Mouse (Mus musculus) ovary, postnatal 10 days (tissue): ENCODE measurements around the gene Tfrc.

Experiments
- DNase-seq: peaks from one replicate; pipeline ENCODE4 v3.0.0; 2022; ENCODE audit warnings: low spot score

Gene Tfrc

DNA sequence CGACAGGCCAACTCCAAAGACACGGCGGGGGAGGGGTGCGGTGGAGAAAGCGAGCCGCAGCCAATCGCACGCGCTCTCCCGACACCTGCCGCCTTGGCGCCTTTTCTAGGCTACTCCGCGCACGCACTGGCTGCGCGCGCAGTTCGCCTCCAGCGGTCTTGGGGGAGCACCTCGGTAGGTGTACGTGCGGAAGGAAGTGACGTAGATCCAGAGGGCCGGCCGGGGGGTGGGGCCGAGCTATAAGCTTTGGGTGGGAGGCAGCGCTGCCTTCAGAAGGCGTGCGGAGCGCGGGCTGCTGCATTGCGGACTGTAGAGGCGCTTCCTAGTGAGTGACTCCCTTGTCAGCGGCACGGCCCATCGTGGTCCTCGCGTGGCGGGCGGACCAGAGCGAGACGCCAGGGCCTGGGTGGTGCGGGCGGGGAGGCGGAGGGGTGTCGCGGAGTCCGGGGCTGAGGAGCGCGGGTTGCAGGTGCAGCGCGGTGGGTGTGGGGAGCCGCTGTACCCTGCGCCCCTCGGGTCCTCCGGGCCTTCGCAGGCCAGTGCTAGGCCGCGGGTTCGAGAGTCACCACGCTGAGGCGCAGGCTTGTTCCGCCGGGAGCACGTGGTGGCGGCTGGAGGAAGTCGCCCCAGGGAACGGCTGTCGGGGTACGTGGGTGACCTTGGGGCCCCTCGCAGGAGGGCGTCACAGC, at the start of gene Tfrc:
Gene Tfrc (plus strand): TSS at position 209 of the 689 bp plus-strand sequence.
- DNase-seq: peak; percentile 84

DNA sequence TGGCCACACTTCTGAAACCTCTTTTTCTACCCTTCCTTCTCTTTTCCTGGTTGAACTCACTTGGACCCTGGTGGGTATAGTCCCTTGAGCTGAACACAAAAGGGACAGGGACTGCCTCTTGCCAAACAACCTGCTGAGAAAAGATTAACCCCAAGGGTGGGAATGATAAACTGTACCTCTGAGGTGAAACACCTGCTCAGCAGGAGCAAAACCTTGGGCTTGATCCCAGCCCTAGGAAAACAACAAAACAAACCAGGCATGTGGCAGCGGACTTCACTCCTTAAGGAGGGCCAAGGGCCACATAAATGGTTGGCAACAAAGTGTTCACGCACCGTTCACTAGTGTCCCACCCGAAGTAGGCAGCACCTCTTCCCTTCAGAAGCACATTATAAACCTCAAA, 49.2 kb upstream of the Tfrc start:
- no peak for DNase-seq

DNA sequence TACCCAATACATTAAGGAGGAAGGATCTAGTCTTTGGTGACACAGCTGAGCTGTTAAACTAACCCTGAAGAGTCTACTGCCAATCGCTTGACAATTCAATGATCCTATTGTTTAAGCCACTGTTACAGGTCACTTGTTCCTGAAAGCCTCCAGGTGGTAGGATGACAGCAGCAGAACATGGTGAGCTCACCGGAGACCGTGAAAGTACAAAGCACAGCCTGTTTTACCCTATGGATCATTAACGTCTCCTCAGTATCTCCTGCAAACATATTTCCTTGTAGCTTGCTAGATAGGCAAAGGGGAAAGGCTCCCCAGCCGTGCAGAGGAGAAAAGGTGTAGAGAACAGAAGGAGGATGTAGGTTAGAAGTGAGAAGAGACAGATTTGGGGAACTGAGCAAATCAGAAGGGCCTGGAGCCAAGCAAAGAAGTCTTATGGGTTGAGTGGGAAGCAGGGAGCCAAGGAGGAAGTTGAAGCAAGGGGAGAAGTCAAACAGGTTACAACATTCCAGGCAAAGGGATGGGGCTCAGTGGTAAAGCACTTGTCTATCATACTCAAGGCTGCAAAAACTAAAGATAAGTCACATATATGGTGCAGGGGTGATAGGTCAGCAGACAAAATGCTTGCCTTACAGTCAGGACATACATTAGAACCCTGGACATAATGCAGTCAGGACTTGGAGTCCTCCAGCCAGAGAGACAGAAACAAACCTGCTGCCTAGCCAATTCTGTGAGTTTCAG, 45.5 kb upstream of the Tfrc start:
- no peak for DNase-seq

DNA sequence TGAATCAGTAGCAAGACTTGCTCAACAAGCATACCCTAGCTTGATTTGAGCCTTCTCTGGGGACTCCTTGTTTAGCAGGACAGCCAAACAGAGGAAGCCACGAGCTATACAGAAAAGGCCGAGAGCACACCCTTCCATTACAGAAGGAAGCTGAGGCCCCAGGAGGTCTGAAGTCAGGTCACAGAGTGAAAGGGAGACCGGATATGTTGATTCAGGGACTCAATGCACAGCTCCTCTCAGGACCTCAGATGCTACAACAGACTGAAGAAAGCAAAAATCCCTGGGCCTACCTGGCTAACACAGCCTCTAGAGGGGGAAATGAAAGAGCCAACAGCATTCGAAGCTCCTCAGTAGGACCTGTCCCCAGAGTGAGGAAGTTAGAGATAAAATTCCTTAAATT, 41.4 kb upstream of the Tfrc start:
- no peak for DNase-seq

DNA sequence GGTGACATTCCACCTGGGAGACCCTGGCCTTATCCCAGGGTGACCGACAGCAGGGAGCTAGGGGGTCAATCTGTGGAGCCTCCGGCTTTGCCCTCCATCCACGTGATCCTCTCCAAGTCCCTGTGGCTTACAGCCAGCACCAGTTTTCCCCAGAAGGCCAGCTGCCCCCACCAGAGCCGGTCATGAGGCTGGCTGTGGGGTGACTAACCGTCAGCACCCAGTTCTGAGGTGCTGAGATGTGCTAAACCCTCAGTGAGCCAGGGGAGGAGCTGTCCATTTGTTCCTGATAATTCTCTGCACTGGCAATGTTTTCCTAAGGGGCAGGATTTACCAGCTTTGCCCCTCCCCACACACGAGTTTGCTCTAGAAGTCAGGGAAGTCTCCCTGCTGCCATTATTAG, 40.3 kb upstream of the Tfrc start:
- no peak for DNase-seq

DNA sequence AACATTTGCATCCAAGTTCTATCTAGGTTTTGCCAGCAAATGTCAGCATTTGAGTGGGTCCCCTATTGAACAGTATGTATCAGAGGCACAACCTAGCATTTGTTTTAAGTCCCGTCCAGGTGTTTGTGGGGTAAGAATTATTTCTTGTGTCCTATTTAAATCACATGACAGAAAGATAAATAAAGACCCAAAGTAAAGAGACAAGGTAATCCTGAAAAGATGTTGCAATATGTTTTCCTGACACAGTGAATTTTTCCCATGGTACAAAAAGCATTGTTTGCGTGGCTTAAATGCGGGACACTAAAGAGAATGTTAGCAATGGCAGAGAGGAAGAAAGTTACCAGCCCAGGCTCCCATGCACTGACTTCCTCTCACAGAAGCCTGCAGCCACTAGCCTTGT, 38.7 kb upstream of the Tfrc start:
- DNase-seq: no peak

DNA sequence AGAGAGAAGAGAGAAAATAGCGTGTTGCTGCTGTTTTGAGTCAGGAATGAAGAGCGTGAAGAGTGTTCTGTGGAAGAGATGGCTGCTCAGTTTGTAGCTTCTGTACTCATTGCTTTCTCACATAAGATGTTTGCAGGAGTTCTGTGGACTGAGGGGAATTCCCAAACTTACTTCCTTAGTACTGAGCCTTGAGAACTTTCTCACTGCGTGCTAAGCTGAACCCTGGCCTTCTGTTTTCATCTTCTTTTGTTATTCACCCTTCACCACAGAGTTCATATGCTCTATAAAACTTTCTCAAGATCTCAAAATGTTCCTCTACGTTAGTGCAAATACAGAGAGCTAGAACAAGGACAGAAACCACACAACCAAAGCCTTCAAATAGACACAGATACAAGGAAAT, 36.2 kb upstream of the Tfrc start:
- DNase-seq: no peak

DNA sequence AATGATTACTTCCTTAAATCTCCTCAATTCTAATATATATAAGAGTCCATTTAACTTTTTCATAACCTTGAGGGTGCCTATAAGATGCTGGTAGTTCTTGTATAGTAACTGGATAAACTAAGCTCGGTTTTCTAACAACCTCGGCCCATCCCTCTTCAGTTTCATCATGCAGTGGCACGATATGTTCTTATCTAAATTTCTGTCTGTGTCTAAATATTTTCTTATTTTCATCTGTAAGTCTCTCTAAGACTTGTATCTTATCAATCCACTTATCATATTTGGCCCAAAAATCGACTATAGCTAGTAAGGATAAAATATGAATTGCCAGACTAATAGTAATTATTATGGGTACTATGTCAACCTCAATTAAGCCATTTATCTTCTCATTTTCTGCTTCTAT, 22.2 kb upstream of the Tfrc start:
- no peak for DNase-seq

DNA sequence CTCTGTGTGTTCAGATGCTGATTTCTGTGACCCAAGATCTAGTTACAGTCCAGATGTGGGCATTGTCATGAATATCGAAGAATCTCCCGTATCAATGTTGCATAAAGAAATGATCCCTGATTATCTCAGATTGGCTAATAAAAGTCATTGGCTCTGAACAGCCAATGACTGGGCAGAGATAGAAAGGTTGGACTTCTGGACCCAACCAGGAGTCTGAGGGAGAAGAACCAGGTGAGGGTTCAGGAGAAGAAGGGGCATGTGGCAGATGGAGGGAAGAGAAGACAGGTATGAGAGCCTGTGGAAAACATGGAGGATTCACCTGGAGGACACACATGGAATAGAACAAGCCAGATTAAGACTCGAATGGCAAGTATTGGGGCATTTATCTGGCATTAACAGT, 20.2 kb upstream of the Tfrc start:
- DNase-seq: no peak

DNA sequence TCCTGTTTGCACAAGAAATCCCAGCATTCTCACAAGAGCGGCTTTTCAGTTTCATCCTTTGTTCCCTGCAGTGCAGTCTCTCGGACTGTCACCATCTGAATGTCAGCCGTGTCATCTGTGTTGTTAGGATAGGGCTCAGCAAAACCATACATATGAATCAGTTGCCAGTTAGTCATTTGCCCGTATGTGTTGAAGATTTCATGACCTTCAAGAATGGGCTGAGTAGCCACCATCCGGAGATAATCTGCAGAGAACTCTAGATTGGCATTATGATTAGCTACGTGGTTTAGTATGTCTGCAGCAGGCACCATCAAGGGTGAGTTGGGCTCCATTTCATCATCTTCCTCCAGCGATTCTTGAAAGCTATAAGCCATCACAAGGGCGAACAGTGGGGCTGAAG, 17.2 kb upstream of the Tfrc start:
- DNase-seq: no peak

DNA sequence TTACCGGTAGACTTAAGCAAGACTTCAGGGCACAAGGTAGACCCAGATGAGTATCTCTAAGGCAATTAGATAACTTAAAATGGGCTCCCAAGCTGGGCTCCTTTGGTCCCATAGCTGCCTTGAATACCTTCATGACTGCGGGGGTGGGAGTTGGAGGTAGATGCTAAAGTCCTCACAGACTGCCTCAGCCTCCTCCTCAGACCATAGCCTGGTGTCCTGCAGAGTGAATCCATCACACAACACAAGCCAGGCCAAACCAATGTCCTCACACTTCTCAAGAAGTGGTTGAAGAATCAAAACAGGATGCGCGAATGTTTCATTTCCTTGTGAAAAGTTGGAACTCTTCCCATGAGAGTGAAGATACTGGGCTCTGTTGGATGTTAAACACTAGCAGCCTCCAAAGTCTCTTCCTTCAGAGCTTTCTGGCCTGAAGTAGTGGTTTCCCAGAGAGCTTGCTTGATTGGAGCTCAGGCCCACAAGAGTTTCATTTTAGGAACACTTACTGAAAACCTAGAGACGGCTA, 15.4 kb upstream of the Tfrc start:
- no peak for DNase-seq

DNA sequence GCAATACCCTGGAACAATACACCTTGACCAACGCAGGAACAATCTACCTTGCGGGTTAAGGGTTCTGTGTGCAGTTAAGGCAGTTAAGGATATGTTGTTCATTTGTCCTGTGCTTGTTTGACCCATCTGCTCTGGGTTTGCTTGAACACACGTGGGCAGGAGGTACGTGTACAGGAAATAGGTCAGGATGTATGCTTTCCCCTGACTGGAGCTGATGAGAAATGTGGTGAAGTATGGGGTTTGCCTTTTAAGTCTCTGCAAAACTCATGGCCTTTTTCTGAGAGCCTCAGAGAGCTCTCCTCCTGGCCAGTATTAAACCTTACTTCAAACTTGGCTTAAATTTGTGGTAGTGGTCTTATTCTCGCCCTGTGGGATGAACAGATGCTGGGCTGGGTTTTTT, 14.8 kb upstream of the Tfrc start:
- no peak for DNase-seq

DNA sequence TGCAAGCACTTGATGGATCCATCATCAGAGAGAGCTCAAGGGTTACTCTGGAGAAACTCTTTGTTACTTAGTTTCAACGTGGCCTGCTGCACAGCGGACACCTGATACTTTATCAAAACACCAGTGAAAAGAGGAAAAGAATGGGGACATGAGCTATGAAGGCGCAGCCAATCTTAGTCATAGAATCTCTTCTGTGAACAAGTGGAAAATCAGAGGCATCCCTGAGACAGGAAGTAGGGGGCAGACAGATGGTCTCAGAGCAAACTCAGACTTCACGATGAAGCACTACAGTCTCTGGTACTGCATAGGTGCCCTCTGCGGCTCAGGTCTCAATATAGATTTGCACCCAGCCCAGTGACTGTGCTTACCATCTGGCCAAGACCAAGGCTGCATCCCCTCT, 14.0 kb upstream of the Tfrc start:
- no peak for DNase-seq

DNA sequence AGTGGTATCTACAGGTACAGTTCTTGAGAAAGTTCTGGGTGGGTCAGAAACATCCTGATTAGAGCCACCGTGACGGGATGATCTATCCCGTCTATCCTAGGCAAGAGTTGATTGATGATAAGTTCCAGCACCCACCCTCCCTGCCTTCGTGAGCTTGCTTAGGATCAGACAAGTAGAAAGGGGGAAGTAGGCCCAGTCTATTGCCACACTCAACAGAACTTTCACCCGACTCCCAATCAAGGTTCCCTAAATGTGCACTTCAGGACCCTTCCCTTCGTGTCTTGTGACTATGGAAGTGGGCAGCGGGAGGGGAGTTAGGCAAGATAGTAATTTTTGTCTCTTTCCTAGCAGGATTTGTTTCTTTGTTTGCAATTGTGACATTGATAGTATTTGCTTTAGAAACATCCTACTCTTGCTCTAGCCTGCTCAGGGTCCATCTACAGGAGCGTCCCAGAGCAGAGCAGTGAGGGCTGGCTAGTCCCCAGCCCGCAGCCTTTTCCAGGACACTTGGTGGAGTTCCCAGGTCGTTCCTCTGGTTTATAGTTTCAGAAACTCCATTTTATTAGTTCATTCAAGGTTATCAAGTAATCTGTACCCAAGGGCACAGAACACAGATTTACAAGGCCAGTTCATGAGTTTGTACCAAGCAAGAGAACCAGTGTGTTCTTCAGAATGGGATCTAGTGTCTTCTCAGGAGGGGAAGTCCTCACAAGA, 13.4 kb upstream of the Tfrc start:
- DNase-seq: no peak

DNA sequence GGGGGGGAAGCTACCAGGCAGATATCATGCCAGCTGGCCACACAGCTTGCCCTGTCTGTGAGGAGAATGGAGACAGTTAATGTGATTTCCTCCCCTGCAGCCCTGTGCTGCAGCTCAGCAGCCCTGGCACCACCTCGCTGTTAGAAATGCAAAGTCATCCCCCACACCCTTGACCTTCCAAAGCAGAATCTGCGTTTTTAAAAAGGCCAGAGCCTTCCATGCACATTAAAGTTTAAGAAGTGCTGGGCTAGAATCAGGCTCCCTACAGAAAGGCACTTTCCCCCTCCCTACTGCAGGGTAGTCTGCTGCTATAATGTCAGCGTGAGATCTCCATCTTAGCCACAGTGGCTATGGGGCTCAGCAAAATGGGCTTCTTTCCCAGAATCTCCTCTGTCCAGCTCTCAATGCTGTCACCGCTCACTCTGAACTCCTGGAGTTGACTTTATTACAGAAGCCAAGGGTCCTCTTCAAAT, 10.8 kb upstream of the Tfrc start:
- no peak for DNase-seq

DNA sequence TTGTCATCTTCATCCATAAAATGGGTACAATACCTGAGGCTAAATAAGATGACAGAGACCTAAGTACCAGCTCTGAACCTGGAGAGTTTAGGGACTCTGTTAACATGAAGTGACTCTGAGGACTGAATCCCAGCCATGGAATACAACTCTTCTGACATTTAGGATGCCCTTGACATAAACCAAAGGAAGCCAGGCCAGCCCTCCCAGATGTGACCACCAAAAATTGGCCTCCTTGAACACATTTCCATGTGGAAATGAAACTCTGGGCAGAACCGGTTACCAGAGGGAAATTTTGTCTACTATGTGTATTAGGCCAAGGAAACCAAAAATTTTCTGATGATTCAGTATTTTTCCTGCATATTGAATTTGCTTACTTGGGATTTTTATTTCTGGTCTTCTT, 9.6 kb upstream of the Tfrc start:
- no peak for DNase-seq

DNA sequence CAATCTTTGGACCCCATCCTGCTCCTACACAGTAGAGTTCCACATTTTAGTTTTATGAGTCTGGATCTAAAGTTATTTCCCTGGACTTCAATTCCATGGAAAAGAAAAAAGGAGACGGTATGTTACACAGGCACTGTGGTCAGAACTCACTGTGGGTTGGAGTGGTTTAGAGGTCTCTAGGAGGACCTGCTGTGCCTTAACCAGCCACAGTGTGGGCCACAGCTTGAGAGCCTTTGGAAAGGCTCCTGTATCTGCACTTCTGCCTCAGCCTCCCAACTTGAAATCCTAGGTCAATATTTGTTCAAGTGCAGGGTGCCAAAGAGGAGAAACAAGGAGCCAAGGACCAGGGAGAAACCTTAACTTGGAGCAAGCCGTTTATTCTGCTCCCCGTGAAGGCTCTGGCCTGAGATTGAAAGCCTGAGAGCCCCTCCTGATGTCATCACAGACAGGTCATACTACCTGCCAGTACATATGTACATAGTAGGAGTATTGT, 6.5 kb upstream of the Tfrc start:
- no peak for DNase-seq

DNA sequence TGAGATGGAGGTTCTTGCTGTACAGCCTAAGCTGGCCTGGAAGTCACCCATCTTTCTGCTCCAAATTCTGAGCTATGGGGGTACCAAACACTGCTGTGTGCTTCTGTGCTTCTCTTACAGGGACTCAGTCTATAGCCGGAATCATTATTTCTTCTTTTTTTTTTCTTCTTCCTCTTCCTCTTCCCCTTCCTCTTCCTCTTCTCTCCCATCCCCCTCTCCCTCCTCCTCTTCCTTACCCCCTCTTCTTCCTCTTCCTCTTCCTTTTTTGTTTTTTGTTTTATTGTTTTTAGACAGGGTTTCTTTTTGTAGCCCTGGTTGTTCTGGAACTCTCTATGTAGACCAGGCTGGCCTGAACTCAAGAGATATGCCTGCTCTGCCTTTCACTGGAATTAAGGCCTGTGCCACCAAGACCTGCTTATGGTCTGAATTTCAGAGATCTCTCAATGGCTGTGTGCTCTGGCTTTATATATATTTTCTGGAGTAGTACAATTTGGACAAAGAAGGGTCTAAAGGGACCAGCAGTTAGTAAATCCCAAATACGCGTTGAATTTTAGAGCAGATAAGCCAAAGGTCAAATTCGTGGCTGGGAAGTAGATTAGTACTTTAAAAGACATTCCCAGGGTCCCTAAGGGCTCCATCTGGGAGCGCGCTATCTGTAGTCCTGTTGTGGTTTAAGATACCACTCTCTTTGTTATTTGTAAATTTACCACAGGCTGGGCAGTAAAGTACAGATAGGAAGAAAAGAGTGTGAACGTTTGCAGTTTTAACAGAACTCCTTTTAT, 967 bp upstream of the Tfrc start:
- DNase-seq: no peak

DNA sequence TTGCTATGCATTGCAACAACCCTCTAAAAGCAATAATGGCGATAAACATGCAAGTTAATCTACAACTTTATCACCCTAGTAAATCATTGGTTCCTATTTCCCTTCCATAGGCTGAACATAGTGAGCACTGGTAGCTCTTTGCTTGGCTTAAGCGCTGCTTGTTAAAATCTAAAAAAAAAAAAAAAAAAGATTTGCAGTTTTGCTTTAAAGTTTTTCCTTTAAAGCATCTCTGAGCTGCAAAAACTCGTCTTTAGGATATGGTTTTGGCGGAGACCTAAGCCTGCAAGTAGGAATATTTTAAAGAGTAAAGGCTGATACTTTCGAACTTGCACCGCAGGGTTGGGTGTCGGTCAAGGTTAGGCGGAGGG, 392 bp upstream of the Tfrc start:
- no peak for DNase-seq

DNA sequence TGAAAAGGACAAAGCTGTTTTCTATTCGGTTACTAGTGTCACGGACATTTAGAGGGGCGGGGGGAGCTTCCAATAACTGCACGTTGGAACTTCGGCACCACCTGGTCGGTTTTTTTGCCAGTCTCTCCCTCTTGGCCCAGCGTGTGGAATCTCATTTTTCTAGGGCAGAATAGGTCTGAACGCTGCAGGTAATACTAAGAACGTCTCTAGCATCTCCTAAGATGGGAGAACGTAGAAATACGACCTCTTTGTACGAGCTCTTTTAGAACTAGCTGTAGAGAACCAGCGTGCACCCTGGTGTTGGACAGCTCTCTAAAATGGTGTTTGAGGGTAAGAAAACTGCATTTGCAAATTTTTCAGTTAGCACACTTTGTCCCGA, 670 bp downstream of the Tfrc start:
- DNase-seq: no peak

DNA sequence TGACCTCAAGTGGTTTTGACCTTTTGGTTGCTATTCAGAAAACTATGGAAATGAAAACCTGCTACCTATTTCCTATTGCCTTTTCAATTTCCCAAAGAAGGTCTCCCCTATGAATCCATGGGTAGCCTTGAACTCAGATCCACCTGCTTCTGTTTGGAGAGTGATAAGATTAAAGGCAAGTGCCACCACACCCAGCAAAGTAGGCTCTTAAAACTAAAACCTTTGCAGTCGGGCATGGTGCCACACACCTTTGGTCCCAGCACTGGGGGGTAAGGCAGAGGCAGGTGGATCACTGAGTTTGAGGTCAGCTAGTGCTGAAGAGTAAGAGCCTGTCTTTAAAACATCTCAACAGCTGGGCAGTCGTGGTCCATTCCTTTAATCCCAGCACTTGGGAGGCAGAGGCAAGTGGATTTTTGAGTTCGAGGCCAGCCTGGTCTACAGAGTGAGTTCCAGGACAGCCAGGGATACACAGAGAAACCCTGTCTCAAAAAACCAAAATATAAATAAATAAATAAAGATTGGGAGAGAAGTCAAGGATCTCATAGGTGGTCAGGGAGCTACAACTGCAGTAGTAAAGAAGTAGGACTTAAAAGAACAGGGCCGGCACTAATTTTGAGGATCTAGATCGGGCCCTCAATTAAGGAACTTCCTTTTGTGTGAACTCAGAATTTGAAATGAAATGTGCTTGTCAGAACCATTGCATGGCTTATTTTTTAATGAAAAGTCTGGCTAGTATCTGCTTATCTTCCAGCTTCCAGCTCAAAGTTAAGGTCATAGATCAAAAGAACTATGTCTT, 1.9 kb downstream of the Tfrc start:
- DNase-seq: no peak
